Mouse (Mus musculus) cortical plate, adult 2 months (tissue): ENCODE data around the gene Tmem102.

ENCODE experiments used
- CTCF ChIP-seq: fragments of 200-500 bp; IDR thresholded peaks from 2 replicates; pipeline ENCODE4 v1.5.1; 2011; ENCODE audit warnings: mild to moderate bottlenecking, control low read depth, low read length; ENCODE audit not compliant: insufficient read depth; ENCODE audit errors: extremely low read depth
- POLR2A ChIP-seq: fragments of 200-500 bp; IDR thresholded peaks from 2 replicates; pipeline ENCODE4 v1.6.1; 2011; ENCODE audit warnings: mild to moderate bottlenecking, low read length, control low read depth; ENCODE audit not compliant: insufficient read depth; ENCODE audit errors: extremely low read depth

GRCm38 (mm10) chr11:69804972-69805909 is at the start of gene Tmem102:
- no peak for TF ChIP-seq POLR2A
- no peak for TF ChIP-seq CTCF
